14 mouse cellular contexts compared by ENCODE assay signal in the genomic region with DNA sequence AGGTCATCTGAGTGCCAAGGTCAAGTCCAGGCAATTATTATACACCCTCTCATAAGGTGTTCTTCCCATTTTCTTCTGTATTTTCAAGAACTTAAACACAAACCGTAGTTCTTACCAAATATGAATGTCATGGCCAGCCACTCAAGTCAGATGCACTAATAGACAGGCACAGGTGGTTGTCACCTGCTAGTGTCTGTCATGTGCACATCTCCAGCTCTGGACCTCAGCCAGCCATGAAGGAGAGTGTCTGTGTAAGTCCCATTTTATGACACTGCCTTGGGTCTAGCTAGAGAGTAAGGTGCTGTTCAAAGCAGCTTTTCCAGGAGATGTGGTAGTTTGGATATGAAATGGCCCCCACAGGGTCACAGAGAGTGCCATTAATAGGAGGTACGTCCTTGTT.
"Had no signal": no experiment of that assay in that cellular context is flagged by ENCODE, and none has a peak within 500 bp of the region (broad histone marks: within the 10 kb centered on the region; RNA-seq: fewer than 3 reads in every experiment).

No protein-coding gene starts in this region.

- DNase-seq: kidney, adult 11 months; kidney, adult 9 months; kidney, postnatal 4 days; lung, embryonic 14.5 days; lung, postnatal 10 days; lung, postnatal 4 days; right cerebral cortex, postnatal 14 days; thymus, postnatal 14 days had no signal

- H3K9ac ChIP-seq: liver, embryonic 12.5 days; lung, embryonic 14.5 days; midbrain, embryonic 12.5 days had no signal

- ATAC-seq: liver, embryonic 12.5 days; midbrain, embryonic 16.5 days had no signal

- H3K27me3 ChIP-seq: liver, embryonic 12.5 days; midbrain, embryonic 12.5 days had no signal

- H3K9me3 ChIP-seq: liver, embryonic 12.5 days; midbrain, embryonic 12.5 days had no signal

- H3K4me1 ChIP-seq: liver, embryonic 12.5 days; midbrain, embryonic 12.5 days had no signal

- H3K36me3 ChIP-seq: liver, embryonic 12.5 days; midbrain, embryonic 12.5 days had no signal

- H3K27ac ChIP-seq: kidney, postnatal 0 days; layer of hippocampus, adult 2 months; liver, embryonic 12.5 days; midbrain, embryonic 12.5 days; stomach, postnatal 0 days had no signal

- H3K4me2 ChIP-seq: liver, embryonic 12.5 days; lung, embryonic 14.5 days; midbrain, embryonic 12.5 days had no signal

- H3K4me3 ChIP-seq: layer of hippocampus, adult 2 months; liver, embryonic 12.5 days; midbrain, embryonic 12.5 days had no signal
